Mouse (Mus musculus): ENCODE data around the gene Rbpjl.

The Rbpjl gene

DNA sequence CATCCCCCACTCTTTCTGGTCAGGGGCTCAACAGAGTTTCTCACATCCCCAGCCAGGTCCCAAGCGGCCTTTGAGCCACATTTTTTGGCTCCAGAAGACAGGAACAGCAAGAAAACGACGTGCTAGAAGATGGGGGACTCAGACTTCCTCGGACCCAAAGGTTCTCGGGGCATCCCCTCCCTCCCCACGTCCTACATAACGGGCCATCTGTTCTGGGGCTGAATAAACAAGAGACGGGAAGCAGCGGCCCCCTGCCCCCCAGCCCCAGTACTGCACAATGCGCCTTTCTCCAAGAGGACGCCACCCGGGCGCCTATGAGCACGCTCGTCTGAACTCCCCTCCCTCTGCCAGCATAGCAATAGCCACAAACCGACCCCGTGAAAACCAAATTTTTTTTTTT lies 13.9 kb upstream of the Rbpjl start, which contains the start of gene Slpi:
Slpi (minus strand) TSS at position 76 of the 400 bp plus-strand sequence.
- ATAC-seq (ENCODE audit: insufficient number of reproducible peaks, low FRiP score, low TSS enrichment): no peak

DNA sequence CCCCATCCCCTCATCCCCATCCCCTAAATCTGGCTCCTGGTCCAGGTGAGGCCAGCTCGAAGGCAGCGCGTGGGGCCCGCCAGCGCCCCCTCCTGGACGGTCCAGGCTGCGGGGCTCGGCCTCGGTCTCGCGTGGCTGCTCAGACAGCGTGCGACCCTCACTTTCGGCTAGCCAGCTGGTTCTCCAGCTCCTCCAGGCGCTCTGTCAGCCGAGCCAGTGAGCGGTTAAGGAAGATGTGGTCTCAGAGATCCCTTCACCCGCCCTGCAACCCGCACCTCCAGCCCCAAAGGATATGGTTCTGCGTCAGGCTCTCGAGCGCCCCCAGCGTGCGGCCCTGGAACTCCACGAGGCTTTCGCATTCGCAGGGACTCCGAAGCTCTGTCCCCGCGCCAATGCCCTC lies 13.4 kb upstream of the Rbpjl start:
- ATAC-seq (ENCODE audit: insufficient number of reproducible peaks, low FRiP score, low TSS enrichment): peak; percentile 72

DNA sequence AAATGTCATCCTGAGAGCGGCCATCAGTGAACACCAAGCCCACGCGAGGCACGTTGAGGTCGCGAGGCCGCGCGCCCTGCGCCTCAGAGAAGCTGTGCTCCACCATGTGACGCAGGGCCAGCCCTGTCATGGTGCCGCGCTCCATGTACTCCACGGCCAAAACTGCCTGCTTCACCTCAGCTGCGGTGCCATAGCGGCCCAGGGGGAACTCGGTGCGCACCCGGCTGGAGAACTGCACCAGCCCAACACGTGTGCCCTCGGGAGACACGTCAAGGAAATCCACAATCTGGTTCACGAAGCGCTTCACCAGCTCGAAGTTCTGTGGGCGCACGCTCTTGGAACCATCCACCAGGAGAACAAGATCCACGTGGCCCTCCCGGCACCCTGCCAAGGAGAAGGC lies 9.8 kb upstream of the Rbpjl start:
- no peak for ATAC-seq (ENCODE audit: insufficient number of reproducible peaks, low FRiP score, low TSS enrichment)

DNA sequence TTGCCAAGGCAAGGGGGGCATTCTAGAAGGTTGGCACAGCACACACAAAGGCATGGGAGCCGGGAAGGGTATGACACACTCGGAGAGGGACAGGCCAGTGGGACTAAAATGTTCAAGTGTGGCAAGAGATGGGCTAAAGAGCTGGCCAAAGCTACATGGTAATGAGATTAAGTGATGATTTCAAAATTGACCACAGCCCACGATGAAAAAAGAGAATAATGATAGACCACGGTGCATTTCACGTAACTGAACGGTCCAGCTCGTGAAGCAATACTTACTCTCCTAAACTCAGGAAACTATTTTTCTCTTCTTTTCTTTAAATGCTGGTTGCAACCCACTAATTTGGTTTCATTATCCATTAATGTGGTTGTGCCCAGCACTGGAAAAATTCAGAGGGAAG lies 6.9 kb upstream of the Rbpjl start:
- no peak for ATAC-seq (ENCODE audit: insufficient number of reproducible peaks, low FRiP score, low TSS enrichment)

DNA sequence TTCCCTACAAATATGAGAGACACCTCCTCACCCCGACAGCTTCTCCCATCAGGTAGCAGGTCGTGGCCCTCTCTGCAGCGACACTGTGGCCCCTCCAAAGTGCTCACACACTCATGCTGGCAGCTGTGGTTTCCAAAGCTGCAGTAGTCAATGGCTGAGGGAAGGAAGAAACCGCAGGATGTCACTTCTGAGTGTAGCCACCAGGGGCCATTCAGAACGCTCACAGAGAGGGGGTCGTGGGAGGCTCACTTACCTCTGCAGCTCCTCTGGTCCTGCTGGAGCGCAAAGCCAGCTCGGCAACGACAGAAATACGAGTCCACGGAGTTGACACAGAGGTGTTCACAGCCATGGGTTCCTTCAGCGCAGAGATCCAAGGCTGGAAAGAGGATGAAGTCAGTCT lies 6.0 kb upstream of the Rbpjl start:
- no peak for ATAC-seq (ENCODE audit: insufficient number of reproducible peaks, low FRiP score, low TSS enrichment)

DNA sequence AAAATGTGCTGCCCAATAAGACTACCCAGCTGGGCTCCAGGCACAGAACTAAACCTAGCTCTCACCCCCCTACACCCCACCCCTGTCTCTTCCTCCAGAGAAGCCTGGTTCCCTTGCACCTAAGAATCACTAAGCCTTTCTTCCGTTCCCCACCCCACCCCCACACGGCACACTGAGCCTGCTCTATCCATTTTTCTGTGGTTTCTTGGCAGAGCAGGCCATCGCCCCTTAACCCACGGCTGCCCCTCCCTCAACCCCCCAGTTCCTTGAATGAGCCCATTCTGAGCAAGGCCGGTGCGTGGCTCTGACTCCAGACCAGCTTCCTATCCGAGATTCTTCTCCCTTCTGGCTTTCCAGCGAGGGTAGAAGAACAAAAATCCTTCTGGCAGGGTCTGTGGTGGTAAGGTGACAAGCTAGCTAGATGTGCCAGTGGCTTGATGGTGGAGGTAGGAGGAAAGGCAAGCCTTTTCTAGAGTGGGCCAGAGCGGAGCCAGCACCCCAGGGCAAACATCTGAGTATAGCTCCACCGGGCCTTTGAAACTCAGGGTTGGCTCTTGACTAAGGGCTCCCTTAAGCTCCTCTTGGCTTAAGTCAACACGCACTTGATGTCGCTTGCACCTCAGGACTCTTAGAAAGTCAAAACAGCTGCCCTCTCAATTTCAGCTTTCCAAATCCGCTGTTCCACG lies 598 bp downstream of the Rbpjl start:
- ATAC-seq (ENCODE audit: insufficient number of reproducible peaks, low FRiP score, low TSS enrichment): 0 out of 2 replicates have a peak, but pooled peaks have one; percentile 12

DNA sequence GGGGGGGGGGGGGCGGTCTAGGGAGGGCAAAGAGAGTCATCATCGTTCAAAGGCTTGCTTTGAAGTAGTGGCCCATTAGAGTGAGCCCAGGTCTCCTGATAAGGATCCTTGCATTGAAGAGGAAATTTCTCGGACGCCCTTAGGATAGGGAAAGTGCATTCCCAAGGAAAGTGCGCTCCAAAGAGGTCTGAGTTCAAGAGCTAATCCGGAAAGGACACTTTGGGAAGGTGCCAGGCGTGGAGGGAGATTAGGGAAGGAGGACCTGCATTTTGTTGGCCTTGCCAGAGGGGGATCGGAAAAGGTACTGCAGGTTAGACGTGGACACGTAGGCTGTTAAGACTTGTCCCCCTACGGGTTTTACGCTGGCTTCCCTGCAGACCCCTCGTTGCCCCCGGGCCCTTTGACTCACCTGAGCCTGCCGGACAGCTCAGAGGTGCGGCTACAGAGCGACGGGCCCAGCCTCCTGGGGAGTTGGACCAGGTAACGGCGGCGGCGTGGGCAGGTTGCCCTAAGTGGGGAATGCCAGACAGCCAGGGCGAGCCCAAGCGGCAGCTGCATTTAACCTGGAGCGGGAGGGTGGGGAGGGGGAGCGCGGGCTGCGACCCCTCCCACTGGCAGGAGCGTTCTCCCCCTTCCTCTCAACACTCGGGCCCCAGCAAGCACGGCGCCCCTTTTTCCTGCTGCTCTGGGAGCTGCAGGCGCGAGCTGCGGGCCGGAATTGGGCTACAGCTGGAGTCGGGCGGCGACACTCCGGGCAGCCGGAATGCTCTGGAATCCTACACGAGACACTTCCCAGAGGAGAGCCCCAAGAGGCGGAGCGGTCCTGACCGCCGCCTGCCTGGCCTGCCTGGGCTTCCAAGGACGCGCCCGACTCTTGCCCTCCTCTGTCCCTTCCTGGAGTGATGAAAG lies 1.4 kb downstream of the Rbpjl start:
- no peak for ATAC-seq (ENCODE audit: insufficient number of reproducible peaks, low FRiP score, low TSS enrichment)

DNA sequence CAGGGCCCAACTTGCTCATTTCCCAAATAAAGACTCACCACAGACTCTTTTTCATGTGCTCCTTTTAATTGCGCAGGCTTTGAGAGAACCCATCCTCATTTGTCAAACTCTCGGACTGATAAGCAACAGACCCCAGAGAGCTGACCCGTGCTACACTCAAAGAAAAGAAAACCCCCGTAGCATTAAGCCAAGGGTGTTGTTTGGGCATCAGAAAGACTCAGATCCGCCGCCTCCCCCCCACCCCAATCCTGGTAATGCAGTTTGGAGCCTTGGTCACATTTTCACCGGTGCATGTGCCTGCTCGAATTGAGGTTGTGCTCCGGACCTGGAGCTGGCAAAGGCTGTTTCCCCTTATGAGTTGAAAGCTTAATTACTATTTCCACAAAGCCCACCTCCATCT lies 2.1 kb downstream of the Rbpjl start, which contains the start of gene Matn4:
Matn4 (minus strand) TSS at position 101 of the 400 bp plus-strand sequence.
- no peak for ATAC-seq (ENCODE audit: insufficient number of reproducible peaks, low FRiP score, low TSS enrichment)

DNA sequence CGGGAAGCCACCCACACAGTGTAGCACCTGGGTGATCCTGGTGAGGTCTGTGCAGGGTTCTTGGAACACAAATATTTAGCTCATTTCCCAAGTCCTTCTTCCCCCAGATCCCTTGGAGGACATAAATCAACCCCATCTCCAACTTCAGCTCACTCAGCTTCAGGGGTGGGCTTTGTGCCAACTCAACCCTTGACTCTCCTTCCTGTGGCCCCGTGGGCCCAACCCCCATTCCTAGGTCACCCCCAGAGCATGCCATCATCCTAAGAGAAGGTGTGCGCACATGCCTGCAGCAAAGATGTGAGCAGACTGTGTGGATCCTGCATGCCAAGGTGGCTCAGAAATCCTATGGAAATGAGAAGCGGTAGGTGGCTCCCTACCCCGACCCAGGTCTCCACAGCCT lies 2.6 kb downstream of the Rbpjl start:
- ATAC-seq (ENCODE audit: insufficient number of reproducible peaks, low FRiP score, low TSS enrichment): no peak

DNA sequence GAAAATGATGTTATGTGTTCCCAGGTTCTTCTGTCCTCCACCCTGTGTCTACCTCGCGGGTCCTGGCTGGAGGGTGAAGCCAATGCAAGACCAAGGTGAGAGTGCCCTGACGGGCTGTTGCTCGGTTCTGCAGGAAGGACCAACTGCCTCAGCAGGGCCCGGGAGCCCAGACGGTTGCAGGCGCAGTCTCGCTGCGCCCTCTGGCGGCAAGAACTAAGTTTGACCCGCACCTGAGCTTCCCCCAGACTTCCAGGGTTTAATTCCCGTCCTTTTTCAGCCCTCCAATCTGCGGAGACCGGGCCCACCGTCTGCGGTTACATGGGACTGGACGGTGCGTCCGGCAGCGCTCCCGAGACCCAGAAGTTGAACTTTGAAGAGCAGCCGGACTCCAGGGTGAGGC lies 4.8 kb downstream of the Rbpjl start:
- ATAC-seq (ENCODE audit: insufficient number of reproducible peaks, low FRiP score, low TSS enrichment): 0 out of 2 replicates have a peak, but pooled peaks have one; percentile 47

DNA sequence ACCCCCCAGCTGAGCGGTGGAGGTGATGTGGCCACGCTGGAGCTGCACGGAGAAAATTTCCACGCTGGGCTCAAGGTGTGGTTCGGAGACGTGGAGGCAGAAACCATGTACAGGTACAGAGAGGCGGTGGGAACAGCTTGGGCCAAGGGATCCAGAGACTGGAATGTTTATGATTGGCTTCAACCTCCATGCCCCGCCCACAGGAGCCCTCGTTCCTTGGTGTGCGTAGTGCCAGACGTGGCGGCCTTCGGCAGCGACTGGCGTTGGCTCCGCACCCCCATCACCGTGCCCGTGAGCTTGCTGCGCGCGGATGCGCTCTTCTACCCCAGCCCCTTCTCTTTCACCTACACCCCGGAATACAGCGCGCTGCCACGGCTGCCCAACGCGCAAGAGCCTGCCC lies 11.2 kb downstream of the Rbpjl start:
- ATAC-seq (ENCODE audit: insufficient number of reproducible peaks, low FRiP score, low TSS enrichment): no peak

DNA sequence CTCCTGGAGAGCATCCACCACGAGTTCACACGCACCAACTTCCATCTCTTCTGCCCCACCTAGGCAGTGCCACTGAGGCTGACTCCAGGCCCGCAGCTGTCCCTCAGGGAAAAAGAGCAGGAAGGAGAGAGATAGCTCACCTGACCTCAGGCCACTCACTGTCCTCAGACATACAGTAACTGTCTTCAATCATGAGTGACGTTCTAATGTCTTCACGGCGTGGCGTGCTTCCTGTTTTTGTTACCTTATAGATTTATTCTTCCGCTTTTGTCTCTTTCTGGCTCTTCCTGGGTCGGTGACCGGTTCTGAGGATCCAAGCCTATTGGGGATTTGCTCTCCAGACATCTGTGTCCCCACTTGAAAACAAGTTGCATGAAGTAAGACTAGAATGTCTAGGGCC lies 11.6 kb downstream of the Rbpjl start:
- no peak for ATAC-seq (ENCODE audit: insufficient number of reproducible peaks, low FRiP score, low TSS enrichment)

DNA sequence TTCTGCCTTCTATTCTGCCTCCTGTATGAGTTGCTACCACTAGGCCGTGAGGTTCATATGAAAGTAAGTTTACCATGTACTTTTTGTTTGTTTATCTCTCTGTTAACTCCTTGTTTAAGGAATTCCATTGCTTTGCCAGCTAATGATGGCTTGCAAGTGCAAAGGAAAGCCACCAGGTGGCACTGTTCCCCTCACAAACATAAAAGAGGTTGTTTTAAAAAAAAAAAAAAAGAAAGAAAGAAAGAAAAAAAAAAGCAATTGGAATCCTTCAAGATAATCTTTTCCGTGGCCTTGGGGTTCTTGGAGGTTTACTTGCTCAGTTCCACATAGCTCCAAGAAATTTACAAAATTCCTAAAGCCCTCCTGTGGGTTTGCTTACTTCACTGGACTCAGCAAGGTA lies 14.3 kb downstream of the Rbpjl start:
- no peak for ATAC-seq (ENCODE audit: insufficient number of reproducible peaks, low FRiP score, low TSS enrichment)

DNA sequence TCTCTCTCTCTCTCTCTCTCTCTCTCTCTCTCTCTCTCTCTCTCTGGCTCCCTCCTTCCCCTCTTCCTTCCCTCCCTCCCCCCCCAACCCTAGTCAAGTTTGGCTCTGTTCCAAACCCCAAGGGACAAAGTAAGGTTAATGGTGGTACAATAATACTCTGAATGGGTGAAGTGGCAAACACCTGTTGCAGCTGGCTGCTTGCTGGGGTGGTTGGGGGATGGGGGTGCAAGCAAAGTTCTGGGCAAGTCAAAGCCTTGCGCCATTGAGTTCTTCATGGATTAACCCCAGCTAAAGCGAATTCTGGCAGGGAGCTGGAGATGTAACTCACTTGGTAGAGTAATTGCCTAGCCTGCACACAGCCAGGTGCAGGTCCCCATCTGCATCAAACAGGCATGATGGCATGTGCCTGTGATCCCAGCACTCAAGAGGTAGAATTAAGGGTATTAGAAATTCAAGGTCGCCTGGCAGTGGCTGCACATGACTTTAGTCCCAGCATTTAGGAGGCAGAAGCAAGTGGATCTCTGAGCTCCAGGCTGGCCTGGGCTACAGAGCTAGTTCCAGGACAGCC lies 15.5 kb downstream of the Rbpjl start:
- ATAC-seq (ENCODE audit: insufficient number of reproducible peaks, low FRiP score, low TSS enrichment): no peak

DNA sequence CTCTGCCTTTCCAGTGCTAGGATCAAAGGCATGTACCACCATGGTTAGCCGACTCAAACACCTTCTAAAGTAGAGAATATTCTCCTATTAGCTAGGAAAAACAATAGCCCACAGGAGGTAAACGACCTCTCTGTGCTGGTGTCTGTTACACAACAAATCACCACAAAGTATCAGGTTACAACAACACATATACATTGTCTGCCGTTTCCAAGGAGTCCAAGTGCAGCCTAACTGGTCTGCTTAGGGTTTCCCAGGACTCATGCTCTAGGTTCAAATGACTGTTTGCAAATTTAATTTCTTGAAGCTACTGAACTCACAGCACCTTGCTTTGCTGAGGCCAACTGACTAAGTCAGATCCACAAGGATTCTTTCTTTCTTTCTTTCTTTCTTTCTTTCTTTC lies 16.5 kb downstream of the Rbpjl start:
- no peak for ATAC-seq (ENCODE audit: insufficient number of reproducible peaks, low FRiP score, low TSS enrichment)

DNA sequence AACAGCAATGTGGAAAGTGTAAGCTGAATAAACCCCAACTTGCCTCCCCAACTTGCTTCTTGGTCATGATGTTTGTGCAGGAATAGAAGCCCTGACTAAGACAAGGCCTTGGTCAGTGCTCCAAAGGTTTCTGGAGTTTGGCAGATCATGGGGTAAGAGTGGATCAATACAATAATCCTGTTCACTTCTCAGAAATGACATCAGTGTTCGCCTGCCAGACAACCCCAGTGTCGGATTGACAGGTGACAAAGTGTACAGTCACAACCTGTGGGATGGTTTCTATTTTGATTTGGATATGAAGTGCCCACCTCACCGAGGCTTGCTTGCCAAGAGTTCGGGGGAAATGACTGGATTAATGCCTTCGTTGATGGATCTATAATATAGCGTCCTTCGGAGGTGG lies 18.4 kb downstream of the Rbpjl start:
- no peak for ATAC-seq (ENCODE audit: insufficient number of reproducible peaks, low FRiP score, low TSS enrichment)

DNA sequence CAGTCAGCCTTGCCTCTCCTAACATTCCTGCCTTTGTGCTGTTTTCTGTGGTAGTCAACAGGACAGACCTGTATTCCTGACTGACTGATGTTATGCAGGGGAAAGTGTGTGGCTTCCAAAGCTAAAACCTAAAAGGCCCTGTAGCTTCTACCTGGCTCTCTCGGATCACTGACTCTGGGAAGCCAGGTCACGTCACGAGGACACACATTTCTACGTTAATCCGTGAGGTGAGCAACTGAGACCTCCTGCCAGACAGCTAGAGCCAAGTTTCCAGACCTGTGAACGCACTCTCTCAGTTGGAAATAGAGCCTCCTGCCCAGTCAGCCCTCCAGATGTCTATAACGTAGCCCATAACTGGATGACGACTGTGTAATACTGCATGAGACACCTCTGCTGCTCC lies 19.0 kb downstream of the Rbpjl start:
- no peak for ATAC-seq (ENCODE audit: insufficient number of reproducible peaks, low FRiP score, low TSS enrichment)

DNA sequence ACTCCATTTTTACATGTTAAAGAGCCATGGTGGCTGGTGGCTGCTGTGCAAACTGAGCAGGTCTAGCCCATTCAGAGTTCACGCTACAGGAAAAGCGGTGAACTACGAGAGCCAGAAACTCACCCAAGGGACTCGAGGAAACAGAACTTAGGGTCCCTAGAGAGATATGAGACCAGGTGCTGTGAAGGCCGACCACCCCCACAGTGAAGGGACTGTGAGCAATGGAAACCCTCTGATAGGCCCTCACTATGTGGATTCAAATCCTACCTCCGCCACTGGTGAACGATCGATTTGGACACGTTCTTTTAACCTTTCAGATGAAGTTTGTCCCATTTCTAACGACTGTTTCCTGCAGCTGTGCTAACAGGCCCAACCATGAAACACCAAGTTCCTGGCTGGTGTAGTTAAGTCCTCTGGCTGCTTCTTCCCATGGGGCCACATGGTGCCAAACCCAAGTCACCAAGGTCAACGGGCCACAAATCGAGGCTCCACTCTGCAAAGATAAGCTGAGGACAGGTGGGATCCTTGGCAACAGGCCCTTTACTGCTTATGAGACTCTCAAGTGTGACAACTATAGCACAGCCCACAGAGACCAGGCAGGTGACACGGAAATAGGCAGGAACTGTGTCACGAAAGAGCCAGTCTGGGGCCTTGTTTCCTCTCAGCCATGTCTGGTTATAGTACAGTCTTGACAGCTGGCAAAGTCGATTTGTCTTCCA lies 19.9 kb downstream of the Rbpjl start:
- no peak for ATAC-seq (ENCODE audit: insufficient number of reproducible peaks, low FRiP score, low TSS enrichment)

DNA sequence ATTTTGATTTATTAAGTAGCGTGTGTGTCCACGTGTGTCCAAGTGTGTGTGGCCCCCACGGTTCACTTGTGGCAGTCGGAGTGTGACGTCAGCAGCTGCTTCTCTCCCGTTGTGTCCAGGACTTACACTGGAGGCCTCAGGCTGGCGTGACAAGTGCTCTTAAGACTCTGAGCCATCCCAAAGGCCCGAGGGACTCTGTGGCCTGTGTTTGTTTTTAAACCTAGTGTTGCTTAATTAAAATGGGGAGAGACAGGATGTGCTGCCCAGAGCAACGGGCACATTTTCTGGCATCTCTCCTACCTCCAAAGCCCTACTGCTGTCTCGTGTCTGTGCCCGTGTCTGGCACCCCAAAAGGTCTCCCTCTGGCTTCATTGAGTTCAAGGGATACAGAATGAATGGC lies 20.5 kb downstream of the Rbpjl start:
- no peak for ATAC-seq (ENCODE audit: insufficient number of reproducible peaks, low FRiP score, low TSS enrichment)

DNA sequence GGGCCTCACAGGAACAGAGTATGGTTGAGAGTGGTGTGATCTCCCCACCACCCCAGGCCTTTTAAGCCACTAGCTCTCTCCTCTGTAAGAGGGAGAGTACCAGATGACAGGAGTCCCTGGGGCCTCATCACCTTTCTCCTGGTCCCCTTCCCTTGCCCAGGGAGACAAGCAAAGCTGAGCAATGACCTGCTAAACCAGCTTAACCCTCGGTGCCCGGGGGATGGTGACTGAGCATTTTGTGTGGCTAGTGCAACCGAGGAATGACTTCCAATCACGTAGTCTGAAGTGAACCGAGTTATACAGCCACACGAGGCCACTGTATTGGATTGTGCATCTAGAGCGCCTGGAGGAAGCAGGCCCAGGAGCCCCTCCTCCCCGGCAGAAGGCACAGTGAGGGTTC lies 21.5 kb downstream of the Rbpjl start:
- no peak for ATAC-seq (ENCODE audit: insufficient number of reproducible peaks, low FRiP score, low TSS enrichment)

DNA sequence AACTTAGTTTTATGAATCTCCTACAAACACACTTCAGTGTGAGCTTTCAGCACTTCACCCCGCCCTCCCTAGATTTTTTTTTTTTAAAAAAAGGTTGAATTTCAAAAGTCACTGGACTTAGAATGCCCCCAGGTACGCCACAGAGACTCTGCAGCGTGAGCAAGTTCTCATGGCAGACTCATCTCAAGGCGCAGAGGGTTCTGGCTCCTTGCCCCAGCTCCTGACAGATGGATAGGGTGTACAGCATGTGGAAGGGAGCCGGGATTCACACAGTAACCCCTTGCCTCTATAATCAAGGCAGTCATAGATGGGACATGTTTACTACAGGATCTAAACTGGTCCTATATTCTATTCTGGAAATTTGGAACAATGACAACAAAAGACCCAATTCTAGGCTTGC lies 22.5 kb downstream of the Rbpjl start:
- no peak for ATAC-seq (ENCODE audit: insufficient number of reproducible peaks, low FRiP score, low TSS enrichment)
